Mouse (Mus musculus): ENCODE data around the gene Tmigd3. TPM values are rescaled to one million over a fixed set of nuclear protein-coding genes. Genes with fewer than 3 reads are reported as not detected.

Gene Tmigd3
- not detected in 2 replicates for polyA plus RNA-seq (2015; fragmentation: Nextera tagmentation; extraction: Ambion mirVana)

DNA sequence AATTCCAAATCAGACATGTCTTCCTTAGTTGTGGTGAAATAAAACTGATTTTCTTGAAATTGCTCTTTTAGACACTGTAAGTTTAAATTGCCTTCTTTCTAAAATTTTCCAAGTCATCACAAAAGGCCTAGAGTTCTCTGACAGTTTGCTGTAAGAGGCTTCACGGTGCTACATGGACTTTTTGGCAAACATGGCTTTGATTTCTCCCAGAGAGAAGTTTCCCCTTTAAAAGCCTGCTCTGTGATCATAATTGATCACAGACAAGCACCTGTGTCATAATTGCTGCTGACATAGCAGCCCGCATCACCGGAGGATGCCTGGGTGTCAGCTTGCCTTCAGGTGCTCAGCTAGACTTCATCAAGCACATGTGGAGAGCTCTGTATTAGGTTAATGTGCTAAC, at the start of gene Tmigd3, which contains the start of gene Adora3:
TSS of gene Tmigd3 (plus strand) at position 346 of the 400 bp plus-strand sequence.
TSS of gene Adora3 (plus strand) at position 301 of the 400 bp plus-strand sequence.
- H3K4me1 ChIP-seq (ENCODE audit: control insufficient read depth, low read depth, low read length): no peaks in the 10 kb centered on the region
- H3K9ac ChIP-seq (ENCODE audit: low read depth, low read length): no peak within 1 kb of the TSS
- no peaks in the 10 kb centered on the region for H3K36me3 ChIP-seq (ENCODE audit: control insufficient read depth, insufficient read depth)
- H3K27me3 ChIP-seq (ENCODE audit: control insufficient read depth, insufficient read depth, low read depth, low read length): no peaks in the 10 kb centered on the region
- no peak within 1 kb of the TSS for H3K4me2 ChIP-seq (ENCODE audit: low read depth, low read length)
- no peak within 1 kb of the TSS for H3K4me3 ChIP-seq (ENCODE audit: low read depth, low read length)
- ATAC-seq (ENCODE audit: low read depth): no peak
- H3K9me3 ChIP-seq (replicated peaks; ENCODE audit: control insufficient read depth, low read length): no peaks in the 10 kb centered on the region
- no peak within 1 kb of the TSS for H3K27ac ChIP-seq (ENCODE audit: low read length)
- WGBS (ENCODE audit: insufficient replicate concordance): 80% methylated on average over 3 of the region's 3 CpGs

- Histone ChIP-seq H3K27ac (ENCODE audit: low read length) (no peak overlapping the region), H3K4me3 (ENCODE audit: low read depth, low read length) (no peak overlapping the region), H3K4me1 (ENCODE audit: control insufficient read depth, low read depth, low read length) (peaks cover 4% of the 10 kb centered on the region; the same call in 1 of the 2 replicates), H3K27me3 (ENCODE audit: control insufficient read depth, insufficient read depth, low read depth, low read length) (no peaks in the 10 kb centered on the region), H3K9ac (ENCODE audit: low read depth, low read length) (no peak overlapping the region), H3K4me2 (ENCODE audit: low read depth, low read length) (no peak overlapping the region), H3K36me3 (ENCODE audit: control insufficient read depth, insufficient read depth) (no peaks in the 10 kb centered on the region), H3K9me3 (replicated peaks; ENCODE audit: control insufficient read depth, low read length) (no peaks in the 10 kb centered on the region)
- WGBS (ENCODE audit: insufficient replicate concordance): 78% methylated on average over 3 of the region's 3 CpGs
- ATAC-seq (ENCODE audit: low read depth): no peak
Observed at GRCm38 (mm10) chr3:105821504-105821903, 49.2 kb upstream of the Tmigd3 start.

DNA sequence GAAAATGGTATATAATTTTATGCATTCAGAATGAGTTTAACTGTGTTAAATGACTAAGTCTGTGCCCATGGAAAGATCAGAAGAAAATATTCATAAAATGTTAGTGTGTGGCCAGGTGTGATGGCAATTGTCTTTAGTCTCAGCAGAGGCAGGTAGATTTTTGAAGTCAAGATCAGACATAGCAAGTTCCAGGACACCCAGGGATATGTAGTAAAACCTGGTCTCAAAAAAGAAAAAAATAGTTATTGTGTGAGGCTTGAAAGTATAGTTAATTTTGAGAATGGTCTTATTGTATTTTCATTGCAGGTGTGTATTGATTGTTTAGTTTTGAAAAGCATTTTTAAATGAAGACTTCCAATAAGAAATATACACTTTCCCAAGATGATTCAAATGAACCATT, 47.1 kb upstream of the Tmigd3 start:
- Histone ChIP-seq H3K4me3 (ENCODE audit: low read depth, low read length) (no peak overlapping the region), H3K27me3 (ENCODE audit: control insufficient read depth, insufficient read depth, low read depth, low read length) (no peaks in the 10 kb centered on the region), H3K4me2 (ENCODE audit: low read depth, low read length) (no peak overlapping the region), H3K27ac (ENCODE audit: low read length) (no peak overlapping the region), H3K9ac (ENCODE audit: low read depth, low read length) (no peak overlapping the region), H3K9me3 (replicated peaks; ENCODE audit: control insufficient read depth, low read length) (no peaks in the 10 kb centered on the region), H3K4me1 (ENCODE audit: control insufficient read depth, low read depth, low read length) (peaks cover 4% of the 10 kb centered on the region; the same call in 1 of the 2 replicates), H3K36me3 (ENCODE audit: control insufficient read depth, insufficient read depth) (no peaks in the 10 kb centered on the region)
- no peak for ATAC-seq (ENCODE audit: low read depth)

- 22% methylated on average over 5 of the region's 5 CpGs for WGBS (ENCODE audit: insufficient replicate concordance)
- no peak for ATAC-seq (ENCODE audit: low read depth)
- Histone ChIP-seq H3K4me3 (ENCODE audit: low read depth, low read length) (no peak overlapping the region), H3K4me2 (ENCODE audit: low read depth, low read length) (no peak overlapping the region), H3K9ac (ENCODE audit: low read depth, low read length) (no peak overlapping the region), H3K4me1 (ENCODE audit: control insufficient read depth, low read depth, low read length) (peaks cover 4% of the 10 kb centered on the region; the same call in 1 of the 2 replicates), H3K9me3 (replicated peaks; ENCODE audit: control insufficient read depth, low read length) (no peaks in the 10 kb centered on the region), H3K36me3 (ENCODE audit: control insufficient read depth, insufficient read depth) (no peaks in the 10 kb centered on the region), H3K27ac (ENCODE audit: low read length) (no peak overlapping the region), H3K27me3 (ENCODE audit: control insufficient read depth, insufficient read depth, low read depth, low read length) (no peaks in the 10 kb centered on the region)
Observed at GRCm38 (mm10) chr3:105824103-105824502, 46.6 kb upstream of the Tmigd3 start.

DNA sequence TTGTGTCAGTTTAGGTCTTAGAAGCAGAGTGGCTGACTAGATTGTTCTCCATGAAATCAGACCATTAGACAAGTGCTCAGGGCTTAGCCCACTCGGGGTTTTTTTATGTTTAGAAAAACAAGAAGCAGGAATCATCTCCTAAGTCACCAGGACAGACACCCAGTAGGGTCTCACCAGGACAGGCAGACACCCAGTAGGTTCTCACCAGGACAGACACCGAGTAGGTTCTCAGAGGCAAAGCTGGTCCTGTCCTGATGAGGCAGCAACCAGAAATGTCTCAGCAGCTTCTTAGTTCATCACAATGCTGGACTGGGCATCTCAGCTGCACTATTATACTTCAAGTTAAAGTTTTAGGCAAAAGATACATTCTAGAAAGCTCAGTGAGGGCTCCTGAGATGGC, 46.0 kb upstream of the Tmigd3 start:
- Histone ChIP-seq H3K9ac (ENCODE audit: low read depth, low read length) (no peak overlapping the region), H3K27me3 (ENCODE audit: control insufficient read depth, insufficient read depth, low read depth, low read length) (no peaks in the 10 kb centered on the region), H3K4me3 (ENCODE audit: low read depth, low read length) (no peak overlapping the region), H3K9me3 (replicated peaks; ENCODE audit: control insufficient read depth, low read length) (no peaks in the 10 kb centered on the region), H3K4me1 (ENCODE audit: control insufficient read depth, low read depth, low read length) (peaks cover 4% of the 10 kb centered on the region; the same call in 1 of the 2 replicates), H3K27ac (ENCODE audit: low read length) (no peak overlapping the region), H3K36me3 (ENCODE audit: control insufficient read depth, insufficient read depth) (no peaks in the 10 kb centered on the region), H3K4me2 (ENCODE audit: low read depth, low read length) (no peak overlapping the region)
- 42% methylated on average over 2 of the region's 2 CpGs for whole genome bisulfite sequencing (ENCODE audit: insufficient replicate concordance)
- ATAC-seq (ENCODE audit: low read depth): no peak

GRCm38 (mm10) chr3:105825501-105826161, 45.1 kb upstream of the Tmigd3 start:
- no peak overlapping the region for H3K27ac ChIP-seq (ENCODE audit: low read length)
- WGBS (ENCODE audit: insufficient replicate concordance): 33% methylated on average over 7 of the region's 7 CpGs

DNA sequence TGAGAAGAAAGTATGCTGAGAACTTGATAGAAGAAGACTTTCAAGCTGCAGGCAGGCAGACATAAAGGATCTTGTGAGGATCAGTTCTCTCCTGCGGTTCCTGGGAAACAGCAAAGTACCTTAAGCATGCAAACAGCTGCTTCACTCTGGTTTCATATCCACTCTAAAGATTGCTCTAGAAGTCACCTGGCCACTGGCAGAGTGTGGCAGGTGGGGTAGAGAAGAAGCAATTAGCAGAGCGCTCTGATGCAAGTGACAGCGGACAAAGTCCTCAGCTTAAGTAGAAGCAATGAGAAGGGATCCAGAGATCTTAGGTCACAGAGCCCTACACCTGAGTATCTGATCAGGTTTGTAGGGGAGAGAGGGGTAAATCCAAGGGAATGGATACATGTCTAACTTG, 39.1 kb upstream of the Tmigd3 start:
- no peaks in the 10 kb centered on the region for H3K27me3 ChIP-seq (ENCODE audit: control insufficient read depth, insufficient read depth, low read depth, low read length)
- no peaks in the 10 kb centered on the region for H3K9me3 ChIP-seq (replicated peaks; ENCODE audit: control insufficient read depth, low read length)
- H3K9ac ChIP-seq (ENCODE audit: low read depth, low read length): no peak overlapping the region
- WGBS (ENCODE audit: insufficient replicate concordance): 90% methylated on average over 3 of the region's 3 CpGs
- H3K36me3 ChIP-seq (ENCODE audit: control insufficient read depth, insufficient read depth): no peaks in the 10 kb centered on the region
- no peak overlapping the region for H3K4me3 ChIP-seq (ENCODE audit: low read depth, low read length)
- H3K4me1 ChIP-seq (ENCODE audit: control insufficient read depth, low read depth, low read length): peaks cover 4% of the 10 kb centered on the region
- no peak for ATAC-seq (ENCODE audit: low read depth)
- H3K4me2 ChIP-seq (ENCODE audit: low read depth, low read length): no peak overlapping the region
- H3K27ac ChIP-seq (ENCODE audit: low read length): no peak overlapping the region

More at GRCm38 (mm10) chr3:105825501-105826161, 45.1 kb upstream of the Tmigd3 start:
- Histone ChIP-seq H3K27me3 (ENCODE audit: control insufficient read depth, insufficient read depth, low read depth, low read length) (no peaks in the 10 kb centered on the region), H3K4me3 (ENCODE audit: low read depth, low read length) (no peak overlapping the region), H3K4me2 (ENCODE audit: low read depth, low read length) (no peak overlapping the region), H3K9me3 (replicated peaks; ENCODE audit: control insufficient read depth, low read length) (no peaks in the 10 kb centered on the region), H3K9ac (ENCODE audit: low read depth, low read length) (no peak overlapping the region), H3K36me3 (ENCODE audit: control insufficient read depth, insufficient read depth) (no peaks in the 10 kb centered on the region), H3K4me1 (ENCODE audit: control insufficient read depth, low read depth, low read length) (peaks cover 4% of the 10 kb centered on the region; the same call in 1 of the 2 replicates)
- peak; percentile 48; the same call in 1 of the 2 replicates for ATAC-seq (ENCODE audit: low read depth)

DNA sequence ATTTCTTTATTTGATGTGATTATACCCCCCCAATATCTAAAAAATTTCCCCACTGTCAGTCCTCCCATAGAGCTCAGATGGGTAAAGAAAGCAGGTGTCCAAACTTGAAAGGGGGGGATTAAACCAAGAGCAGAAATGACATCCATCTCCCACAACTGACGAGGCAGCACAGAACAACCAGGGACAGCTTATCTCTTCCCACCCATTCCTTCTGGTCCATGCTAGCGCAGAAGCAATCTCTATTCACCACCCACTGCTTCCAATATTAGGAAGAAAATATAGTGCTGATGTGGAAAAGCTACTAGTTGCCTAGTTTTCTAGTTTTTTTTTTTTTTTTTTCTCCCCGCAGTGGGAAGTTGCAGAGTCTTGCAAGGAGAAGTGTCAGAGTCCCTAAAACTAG, 34.8 kb upstream of the Tmigd3 start:
- ATAC-seq (ENCODE audit: low read depth): peak; percentile 64; the same call in 1 of the 2 replicates
- Histone ChIP-seq H3K4me2 (ENCODE audit: low read depth, low read length) (no peak overlapping the region), H3K9me3 (replicated peaks; ENCODE audit: control insufficient read depth, low read length) (no peaks in the 10 kb centered on the region), H3K4me3 (ENCODE audit: low read depth, low read length) (no peak overlapping the region), H3K27me3 (ENCODE audit: control insufficient read depth, insufficient read depth, low read depth, low read length) (no peaks in the 10 kb centered on the region), H3K4me1 (ENCODE audit: control insufficient read depth, low read depth, low read length) (peaks cover 6% of the 10 kb centered on the region), H3K9ac (ENCODE audit: low read depth, low read length) (no peak overlapping the region), H3K36me3 (ENCODE audit: control insufficient read depth, insufficient read depth) (no peaks in the 10 kb centered on the region), H3K27ac (ENCODE audit: low read length) (no peak overlapping the region)
- 24% methylated on average over 3 of the region's 3 CpGs for WGBS (ENCODE audit: insufficient replicate concordance)

- peak; percentile 32 for ATAC-seq (ENCODE audit: low read depth)
- Histone ChIP-seq H3K4me2 (ENCODE audit: low read depth, low read length) (no peak overlapping the region), H3K27me3 (ENCODE audit: control insufficient read depth, insufficient read depth, low read depth, low read length) (no peaks in the 10 kb centered on the region), H3K9me3 (replicated peaks; ENCODE audit: control insufficient read depth, low read length) (no peaks in the 10 kb centered on the region), H3K36me3 (ENCODE audit: control insufficient read depth, insufficient read depth) (no peaks in the 10 kb centered on the region), H3K9ac (ENCODE audit: low read depth, low read length) (no peak overlapping the region), H3K27ac (ENCODE audit: low read length) (no peak overlapping the region), H3K4me3 (ENCODE audit: low read depth, low read length) (no peak overlapping the region), H3K4me1 (ENCODE audit: control insufficient read depth, low read depth, low read length) (peaks cover 6% of the 10 kb centered on the region)
- WGBS (ENCODE audit: insufficient replicate concordance): 34% methylated on average over 3 of the region's 3 CpGs
Observed at GRCm38 (mm10) chr3:105836883-105837282, 33.8 kb upstream of the Tmigd3 start.
